Mouse (Mus musculus) testis, postnatal 14 days (tissue): ENCODE measurements around the gene Teddm1a.
A peak's percentile ranks its signal among the peaks of the same experiment; 100 is the strongest.
"Not testable (repeated sequence)": the region's sequence is repeated elsewhere in the genome, so short reads cannot be mapped to it uniquely, and the experiment has no call there.

ENCODE experiments used
- DNase-seq: peaks from one replicate; pipeline ENCODE4 v3.0.0; 2021; ENCODE audit warnings: low spot score

The Teddm1a gene

GRCm38 (mm10) chr1:153891442-153891841 is at the start of gene Teddm1a:
Teddm1a (plus strand) TSS chr1:153891742.
- no peak for DNase-seq

- DNase-seq, result no peak
These were observed 49.3 kb upstream of the Teddm1a start for GRCm38 (mm10) chr1:153842121-153842740.

- no peak for DNase-seq
These were observed 47.5 kb upstream of the Teddm1a start, which contains the start of gene Rgsl1 for GRCm38 (mm10) chr1:153844042-153844441. Rgsl1 (minus strand) TSS chr1:153844142.

GRCm38 (mm10) chr1:153846420-153846819 is 45.1 kb upstream of the Teddm1a start:
- no peak for DNase-seq

DNA sequence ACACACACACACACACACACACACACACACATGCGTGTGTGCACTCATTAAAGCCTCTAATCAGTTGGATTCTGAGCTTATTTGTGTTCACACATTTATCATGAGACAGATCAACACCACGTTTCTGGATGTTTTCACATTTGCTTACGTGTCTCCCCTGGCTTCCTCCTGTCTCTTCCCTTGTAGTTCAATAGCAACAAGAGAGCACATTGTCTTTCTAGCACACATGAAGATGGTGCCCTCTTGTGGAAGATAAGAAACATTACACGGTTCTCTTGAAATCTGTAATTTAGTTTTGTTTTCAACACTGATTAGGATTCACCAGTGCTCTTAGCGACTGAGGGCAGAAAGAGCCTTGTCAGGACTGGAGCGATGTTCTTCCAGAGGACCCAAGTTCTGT is 44.7 kb upstream of the Teddm1a start:
- DNase-seq, result no peak

DNA sequence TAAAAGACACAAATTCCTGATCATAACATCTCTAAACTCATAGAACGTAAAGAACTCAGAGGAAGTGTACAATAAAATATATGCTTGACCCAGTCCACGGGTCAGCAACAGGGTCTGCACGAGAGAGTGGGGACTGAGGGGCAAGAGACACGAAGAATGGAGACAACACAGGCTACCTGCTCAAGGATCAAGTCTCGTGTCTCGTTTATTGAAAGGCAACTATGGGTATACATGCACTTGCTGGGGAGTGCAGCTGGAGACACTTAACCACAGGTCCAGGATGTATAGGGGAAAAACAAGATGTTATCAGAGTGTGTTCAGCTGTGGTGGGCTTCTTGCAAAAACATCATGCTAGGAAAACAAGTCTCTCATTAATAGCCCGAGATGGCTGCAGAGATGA is 38.8 kb upstream of the Teddm1a start:
- DNase-seq, result not testable (repeated sequence)

- no peak for DNase-seq
These were observed 35.6 kb upstream of the Teddm1a start for GRCm38 (mm10) chr1:153855946-153856345.

DNA sequence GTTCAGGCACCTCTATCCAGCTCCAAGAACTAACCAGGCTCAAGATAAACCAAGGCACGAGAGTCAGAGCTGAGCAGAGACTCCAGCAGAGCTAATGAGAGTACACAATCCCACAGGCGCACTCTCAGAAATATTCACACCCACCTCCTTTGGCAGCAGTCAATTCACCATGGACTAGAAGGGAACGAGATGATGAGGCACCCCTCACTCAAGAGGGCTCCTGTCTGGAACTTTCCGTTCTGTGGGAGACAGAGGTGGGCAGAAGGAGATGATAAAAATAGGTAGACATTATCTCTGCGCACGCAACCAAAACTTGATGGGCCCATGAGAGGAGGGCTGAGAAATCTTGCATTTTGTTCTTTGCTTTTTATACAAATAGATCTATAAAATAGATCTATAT is 17.5 kb upstream of the Teddm1a start, which contains the start of gene Teddm1b:
TSS of gene Teddm1b (plus strand) at position 301 of the 400 bp plus-strand sequence.
- no peak for DNase-seq

DNA sequence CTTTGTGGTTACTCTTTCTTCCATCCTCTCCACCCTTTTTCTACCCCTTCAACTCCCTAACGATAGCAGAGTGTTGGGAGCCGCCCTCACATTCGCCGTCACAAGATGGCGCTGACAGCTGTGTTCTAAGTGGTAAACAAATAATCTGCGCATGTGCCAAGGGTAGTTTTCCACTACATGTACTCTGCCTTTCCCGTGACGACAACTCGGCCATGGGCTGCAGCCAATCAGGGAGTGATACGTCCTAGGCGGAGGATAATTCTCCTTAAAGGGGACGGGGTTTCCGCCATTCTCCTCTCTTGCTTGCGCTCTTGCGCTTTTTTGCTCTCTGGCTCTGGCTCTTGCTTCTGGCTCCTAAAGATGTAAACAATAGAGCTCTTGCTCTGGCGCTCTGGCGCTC is 11.2 kb upstream of the Teddm1a start:
- DNase-seq, result not testable (repeated sequence)

DNA sequence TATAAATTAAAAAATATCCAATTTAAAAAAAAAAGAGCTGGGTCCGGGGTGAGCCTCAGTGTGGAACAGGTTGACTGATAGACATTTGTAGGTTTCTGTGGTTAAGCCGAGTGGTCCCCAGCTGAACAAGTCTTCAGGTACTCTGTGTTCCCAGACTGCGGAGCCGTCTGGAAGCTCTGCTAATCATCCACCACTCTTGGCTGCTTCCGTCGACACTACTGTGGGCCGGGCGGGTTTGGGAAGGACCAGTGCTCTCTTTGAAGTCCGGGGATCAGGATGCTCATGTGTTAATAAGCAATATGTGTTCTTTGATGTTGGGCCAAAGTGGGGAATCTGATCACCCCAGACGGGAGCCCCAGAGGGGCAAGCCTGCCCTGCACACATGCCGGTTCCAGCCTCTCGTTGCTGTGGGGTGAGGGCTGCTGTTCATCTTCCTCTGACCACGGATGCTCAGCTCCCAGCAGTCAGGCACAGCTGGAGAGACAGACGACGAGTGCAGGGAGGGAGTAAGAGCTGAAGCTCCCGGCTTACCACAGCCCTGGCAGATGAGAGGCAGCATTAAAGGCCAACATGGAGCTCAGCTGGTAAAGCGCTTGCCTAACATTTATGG is 5.4 kb upstream of the Teddm1a start:
- no peak for DNase-seq

DNA sequence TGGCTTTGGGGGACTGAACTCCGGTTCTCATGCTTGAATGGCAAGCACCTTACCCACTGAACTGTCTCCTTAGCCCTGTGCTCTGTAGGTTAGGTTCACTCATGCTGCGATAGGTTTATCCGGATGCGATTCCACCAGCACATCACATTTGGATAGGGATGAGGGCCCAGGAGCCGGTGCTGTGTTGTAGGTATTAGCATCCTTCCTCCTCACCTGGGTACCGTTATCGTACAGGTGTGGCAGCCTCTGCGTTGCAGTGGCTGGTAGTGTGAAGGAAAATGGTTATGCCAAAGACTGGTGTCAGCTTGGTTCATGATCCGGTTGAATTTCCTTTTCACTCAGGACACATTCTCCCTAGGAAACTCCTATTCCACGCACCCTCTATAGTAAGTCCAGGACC is 1.4 kb upstream of the Teddm1a start:
- DNase-seq, result no peak

DNA sequence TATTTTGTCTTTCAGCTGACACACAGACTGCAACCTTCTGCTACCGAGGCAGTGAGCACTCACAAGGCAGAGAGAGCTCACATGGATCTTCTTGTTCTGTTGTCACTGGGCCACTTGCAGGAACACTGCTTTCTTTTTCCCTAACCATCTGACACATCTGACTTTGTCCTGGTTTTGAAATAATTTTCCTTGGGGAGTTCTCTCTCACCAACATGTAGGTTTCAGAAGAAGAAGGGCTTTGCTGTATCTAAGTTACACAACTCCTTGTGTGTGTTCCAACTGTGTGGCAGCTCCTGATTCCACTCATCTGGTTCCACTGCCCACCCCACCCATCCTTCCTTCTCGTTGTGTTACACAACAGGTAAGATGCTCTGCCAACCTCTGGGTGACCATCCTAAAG is 2.2 kb downstream of the Teddm1a start:
- DNase-seq, result no peak

DNA sequence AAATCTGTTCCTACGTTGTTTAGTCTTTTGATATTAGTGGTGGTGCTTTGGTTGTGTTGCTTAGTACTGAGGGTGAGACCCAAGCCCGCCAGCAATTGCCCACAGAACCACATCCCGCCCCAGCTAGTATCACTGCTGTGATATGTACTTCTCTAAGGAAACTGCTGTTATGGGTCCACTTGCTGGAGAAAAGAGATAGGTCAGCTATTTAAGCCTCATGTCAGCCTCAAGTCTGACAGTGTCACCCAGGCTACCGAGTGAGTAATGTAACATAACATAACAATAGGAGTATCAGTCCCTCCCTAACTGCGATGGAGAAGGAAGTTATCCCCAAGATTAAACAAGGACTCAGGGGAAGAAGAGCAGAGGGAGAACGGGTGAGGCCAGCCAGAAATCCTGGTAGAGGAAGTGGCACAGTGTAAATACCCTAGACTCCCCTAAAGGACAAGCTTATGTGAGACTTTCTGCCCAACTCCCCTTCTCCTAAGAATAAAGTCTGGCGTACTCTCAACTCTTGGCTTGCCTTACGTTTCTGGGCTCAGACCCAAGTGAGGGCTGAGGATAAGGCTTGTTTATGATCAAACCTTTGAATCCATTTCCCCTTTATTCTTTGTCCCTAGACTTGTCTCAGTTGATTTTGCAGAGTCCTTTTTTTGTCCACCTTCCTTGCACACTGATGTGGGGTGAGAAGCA is 2.8 kb downstream of the Teddm1a start:
- DNase-seq, result no peak

DNA sequence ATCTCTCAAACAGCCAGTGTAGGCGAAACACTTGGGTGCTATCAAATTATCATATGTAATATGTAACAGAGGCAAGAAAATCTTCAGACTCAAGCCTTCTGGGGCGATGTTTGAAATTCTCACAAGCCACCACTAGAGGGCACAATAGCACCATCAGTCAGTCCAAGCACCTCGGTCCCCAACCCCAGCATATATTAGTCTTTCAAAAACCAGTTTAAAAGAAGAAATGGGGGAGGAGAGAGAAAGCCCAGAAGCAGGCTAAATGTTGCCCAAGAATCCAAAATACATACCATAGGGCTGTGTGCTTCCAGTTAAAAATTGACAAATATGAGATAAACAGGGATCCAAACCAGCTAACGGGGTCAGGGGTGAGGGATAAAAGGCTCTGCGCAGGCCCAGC is 3.4 kb downstream of the Teddm1a start:
- peak; percentile 49 for DNase-seq

DNA sequence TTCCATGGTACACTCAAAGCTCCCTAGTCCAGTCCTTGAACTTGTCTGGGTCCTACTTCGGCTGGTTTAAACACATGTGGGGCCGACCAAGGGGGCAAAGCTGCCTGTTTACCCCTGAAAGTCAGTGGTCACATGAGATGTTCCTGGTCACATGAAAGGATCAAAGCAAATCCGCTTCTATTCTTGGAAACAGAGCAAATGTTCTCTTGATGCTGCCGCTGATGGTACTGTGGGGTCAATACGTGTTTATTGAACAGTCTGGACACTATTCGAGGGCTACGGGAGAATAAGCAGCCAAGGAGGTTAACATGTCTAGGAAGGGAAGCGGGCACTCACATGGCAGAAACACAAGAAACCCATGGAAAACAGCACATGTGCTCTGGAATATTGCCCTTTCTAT is 5.7 kb downstream of the Teddm1a start:
- DNase-seq, result no peak

DNA sequence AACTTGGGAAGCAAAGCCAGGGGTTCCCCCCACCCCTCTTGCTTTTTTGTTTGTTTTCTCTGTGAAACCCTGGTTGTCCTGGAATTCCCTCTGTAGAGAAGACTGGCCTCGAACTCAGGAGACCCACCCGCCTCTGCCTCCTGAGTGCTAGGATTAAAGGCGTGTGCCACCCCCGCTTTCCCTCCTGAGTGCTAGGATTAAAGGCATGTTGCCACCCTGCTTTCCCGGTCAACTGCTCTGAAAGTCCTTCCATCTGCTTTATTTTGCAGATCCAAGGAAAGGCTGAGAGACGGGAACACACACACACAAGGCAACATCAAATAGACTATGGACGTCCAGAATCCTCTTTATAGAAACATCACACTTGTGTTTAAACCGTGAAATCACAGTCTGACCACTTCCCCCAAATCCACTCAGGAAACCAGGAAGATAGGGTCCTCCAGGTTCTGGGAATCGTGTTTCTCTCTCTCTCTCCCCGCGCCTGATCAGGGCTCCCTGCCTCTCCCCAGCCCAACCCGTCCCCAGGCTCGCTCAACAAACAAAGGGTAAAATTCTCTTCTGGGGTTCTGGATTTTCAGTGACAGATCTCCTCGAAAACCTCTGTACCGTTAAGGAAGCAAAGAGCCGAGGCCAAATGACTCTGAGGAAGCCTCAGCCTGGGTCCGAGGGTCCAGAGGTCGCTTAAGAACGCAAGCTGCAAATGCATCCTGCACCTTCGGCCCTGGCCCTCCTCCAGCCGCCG is 7.6 kb downstream of the Teddm1a start:
- DNase-seq, result no peak

DNA sequence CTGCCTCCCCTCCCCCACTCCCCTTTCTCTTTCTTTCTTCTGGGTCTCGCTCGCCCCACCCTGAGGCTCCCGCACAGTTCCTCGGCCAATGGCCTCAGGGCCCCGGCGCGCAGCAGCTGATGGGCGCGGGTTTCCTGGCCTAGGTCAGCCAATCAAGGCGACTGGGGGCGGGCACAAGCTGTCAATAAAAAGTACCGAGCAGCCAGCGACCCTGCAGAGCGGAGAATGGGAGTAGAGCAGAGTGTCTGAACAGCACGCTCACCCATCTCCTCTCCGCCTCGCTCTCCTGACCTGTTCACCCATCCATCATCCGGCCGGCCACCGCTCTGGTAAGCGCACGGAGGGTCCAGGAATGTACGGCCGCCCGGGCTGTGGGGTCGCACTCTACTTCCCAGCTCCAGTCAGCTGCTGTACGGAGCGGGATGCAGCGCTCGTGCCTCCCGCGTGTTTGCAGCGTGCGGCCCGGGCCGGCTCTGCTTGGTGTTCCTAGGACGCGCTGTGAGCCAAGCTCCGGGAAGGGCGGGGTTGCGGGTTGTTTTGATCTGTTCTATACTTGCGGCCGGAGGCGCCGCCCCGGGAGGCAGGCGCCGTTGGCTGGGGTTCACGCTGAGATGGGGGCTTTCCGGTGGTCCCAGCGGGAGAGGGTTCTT is 8.3 kb downstream of the Teddm1a start, which contains the start of the genes Glul and Teddm2:
TSS of gene Glul (plus strand) at position 214 of the 650 bp plus-strand sequence.
TSS of gene Teddm2 (minus strand) at position 498 of the 650 bp plus-strand sequence.
- DNase-seq, result peak; percentile 96

DNA sequence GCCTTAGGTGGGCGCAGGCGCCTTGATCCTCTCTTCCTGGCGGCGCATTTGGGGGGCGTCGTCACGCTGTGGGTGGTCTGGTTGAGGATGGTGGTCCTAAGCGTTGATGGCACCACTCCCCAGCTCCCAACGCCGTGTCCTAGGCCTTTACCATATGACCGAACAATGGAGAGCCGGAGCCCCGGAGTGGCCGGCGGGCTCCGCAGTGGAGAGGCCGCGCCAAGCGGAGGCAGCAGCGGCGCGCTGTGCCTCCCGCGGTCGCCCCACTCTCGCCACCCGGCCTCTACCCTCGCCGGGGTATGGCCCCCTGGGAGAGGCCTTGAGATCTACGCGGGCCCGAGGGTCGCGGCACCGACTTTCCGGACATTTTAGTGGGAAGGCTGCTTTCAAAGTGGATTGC is 8.8 kb downstream of the Teddm1a start:
- peak; percentile 51 for DNase-seq

DNA sequence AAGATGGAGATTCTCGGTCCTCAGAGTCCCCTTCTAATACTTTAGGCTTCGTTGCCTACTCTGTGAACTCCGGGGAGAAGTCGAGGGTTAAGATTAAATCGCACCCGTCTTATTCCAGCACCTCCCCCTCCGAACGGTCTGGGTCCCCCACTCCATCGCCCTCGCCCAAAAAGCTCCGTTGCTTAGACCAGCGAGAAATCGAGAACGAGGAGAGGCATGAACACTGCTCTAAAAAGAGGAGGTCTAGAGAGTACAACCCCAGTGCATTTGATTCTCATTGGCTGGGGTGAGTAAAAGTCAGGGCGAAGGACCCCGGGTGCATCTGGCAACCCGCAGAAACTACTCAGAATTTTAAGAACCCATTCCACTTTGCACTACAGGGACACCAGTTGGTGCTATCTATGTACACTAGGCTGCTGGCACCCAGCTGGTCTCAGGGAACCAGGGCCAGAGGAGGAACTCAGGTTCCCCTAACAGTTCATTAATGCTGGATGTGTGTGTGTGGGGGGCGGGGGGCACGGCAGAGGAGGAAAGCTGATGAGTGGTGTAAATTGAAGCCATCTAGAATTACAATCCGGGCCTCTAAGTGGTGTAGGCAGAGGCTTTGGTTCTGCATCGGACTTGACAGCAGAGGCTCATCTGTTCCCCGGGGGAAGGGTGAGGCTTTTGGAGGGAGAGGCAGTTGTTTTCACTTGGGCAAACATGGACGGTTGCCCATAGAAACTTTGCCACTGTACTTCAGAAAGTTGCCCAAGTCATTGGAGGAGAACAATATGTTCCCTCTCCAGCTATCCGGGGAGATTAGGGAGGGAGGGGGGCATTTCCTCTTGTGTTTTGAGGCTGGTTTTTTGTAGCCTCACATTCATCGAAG is 9.6 kb downstream of the Teddm1a start:
- DNase-seq, result peak; percentile 36

DNA sequence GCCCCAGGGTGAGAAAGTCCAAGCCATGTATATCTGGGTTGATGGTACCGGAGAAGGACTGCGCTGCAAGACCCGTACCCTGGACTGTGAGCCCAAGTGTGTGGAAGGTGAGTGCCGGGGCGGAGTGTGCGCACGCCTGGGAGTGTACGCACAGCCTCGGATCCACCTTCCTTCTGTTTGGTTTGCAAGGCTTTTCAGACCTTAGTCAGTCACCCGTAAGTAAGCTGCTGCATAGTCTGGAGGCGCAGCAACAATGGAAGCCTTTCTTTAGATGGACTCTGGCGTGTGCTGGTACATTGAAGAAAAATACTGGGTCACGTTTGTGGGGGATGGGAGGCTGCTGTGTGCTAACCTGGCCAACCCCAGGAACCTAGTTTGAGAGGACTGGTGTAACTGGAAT is 11.5 kb downstream of the Teddm1a start:
- no peak for DNase-seq

DNA sequence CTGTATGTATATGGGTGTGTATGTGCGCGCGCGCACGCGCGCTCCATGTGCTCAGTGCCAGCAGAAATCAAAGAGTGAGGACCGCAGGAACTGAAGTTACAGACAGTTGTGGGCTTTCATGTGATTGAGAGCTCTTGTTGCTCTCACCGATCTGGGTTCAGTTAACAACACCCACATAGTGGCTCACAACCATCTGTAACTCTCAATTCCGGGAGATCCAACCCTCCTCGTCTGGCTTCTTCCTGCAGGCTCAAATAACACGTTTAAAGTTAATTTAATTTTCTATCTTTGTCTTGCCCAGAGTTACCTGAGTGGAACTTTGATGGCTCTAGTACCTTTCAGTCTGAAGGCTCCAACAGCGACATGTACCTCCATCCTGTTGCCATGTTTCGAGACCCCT is 12.7 kb downstream of the Teddm1a start:
- DNase-seq, result no peak
